Mouse (Mus musculus): ENCODE data around the gene Abo.

Gene Abo

GRCm38 (mm10) chr2:26870666-26871065 is 5.9 kb upstream of the Abo start:
- no peak for DNase-seq (ENCODE audit: low read depth in 2 of 2, low spot score in 2 of 2)

GRCm38 (mm10) chr2:26862856-26863255 is 1.9 kb downstream of the Abo start:
- DNase-seq (ENCODE audit: low read depth in 2 of 2, low spot score in 2 of 2): no peak

- peak; percentile 12 to 13 for DNase-seq (ENCODE audit: low read depth in 2 of 2, low spot score in 2 of 2)
These were observed 17.1 kb downstream of the Abo start for GRCm38 (mm10) chr2:26847706-26848105.

GRCm38 (mm10) chr2:26832478-26832877 is 32.3 kb downstream of the Abo start:
- DNase-seq (ENCODE audit: low read depth in 2 of 2, low spot score in 2 of 2): no peak

DNA sequence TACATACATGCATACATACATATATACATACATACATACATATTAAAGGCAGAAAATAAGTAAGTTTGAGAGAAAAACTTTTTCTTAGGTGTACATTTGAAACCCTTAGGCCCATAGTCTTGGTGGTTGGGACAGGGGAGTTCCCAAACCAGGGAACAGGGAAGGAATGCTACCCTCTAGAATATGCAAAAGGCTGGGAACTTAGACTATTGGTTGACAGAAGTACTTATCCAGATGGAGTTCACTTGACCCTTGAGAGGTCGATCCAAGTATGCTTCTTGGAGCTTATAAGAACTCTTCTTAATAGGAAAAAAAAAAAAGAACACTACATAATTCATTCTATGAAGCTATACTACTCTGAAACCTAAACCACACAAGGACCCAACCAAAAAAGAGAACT is 36.7 kb downstream of the Abo start:
- no peak for DNase-seq (ENCODE audit: low read depth in 2 of 2, low spot score in 2 of 2)

DNA sequence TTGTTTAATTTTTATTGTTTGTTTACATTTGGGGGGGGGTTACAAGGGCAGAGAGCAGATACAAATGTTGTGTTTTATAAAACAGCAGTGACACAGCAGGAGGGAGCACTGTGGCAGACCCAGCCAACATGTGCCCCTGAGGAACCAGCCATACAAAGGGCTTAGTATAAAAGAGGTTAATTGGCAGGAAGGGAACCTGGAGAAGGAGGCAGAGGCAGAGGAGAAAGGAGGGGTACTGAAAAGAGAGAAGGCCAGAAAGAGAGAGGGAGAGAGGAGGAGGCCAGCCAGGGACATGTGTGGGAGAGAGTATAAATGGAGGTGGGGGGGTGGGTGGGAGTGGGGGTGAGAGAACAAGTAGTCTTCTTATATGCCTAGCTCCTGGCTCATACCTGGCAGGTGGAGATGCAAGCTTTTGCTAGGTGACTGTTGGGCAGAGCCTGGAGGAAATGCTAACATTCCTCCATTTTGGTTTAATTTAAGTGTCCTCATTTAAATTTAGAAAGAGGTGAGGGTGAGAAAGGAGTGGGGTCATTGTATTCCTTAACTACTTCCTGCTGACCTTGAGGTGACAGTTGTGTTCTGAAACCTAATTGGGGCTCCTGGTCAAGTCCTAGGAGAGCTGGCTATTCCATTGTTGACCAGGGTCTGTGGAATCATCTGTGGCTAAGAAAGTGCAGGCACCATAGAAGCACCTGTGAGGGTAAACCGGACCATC is 37.4 kb downstream of the Abo start:
- no peak for DNase-seq (ENCODE audit: low read depth in 2 of 2, low spot score in 2 of 2)

Measured in CD8-positive naive resting alpha-beta T cell, adult 2 months (primary cell).